ENCODE assay signal across 8 mouse cellular contexts in the genomic region with DNA sequence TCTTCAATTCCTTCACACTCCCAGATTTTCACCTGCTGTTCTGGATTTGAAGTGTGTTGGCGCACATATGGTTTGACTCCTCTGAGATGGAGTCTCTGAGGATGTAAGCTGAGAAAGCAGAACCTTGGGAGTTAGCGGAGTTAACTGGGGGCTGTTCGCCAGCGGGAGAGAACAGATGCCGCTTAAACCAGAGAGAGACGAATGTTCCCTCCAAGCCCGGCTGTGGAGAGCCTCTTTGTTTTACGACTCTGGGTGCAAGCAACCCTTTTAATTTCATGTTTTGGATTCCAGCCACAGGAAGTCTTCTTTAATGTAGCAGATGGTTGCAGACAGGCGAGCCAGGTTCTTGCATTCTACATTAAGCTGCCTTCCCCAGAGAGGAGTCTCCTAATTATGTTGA. TPM values are rescaled to one million over a fixed set of nuclear protein-coding genes. Genes with fewer than 3 reads are reported as not detected.
A peak's percentile ranks its signal among the peaks of the same experiment; 100 is the strongest.
DNase-seq lines count a peak whose midpoint lies in the region; ATAC-seq and TF ChIP-seq lines count a peak whose summit lies in the region.

No protein-coding gene starts in this region.

- ATAC-seq in lung, embryonic 14.5 days (ENCODE audit: insufficient read depth): no peak
- ATAC-seq in hindbrain, embryonic 14.5 days (ENCODE audit: low FRiP score): peak; percentile 15; the same call in 1 of the 2 replicates

- DNase-seq in lung, embryonic 14.5 days: peak; percentile 77
- DNase-seq in lung, postnatal 4 days: no peak
- DNase-seq in embryo, embryonic 11.5 days (ENCODE audit: low read depth, low spot score): peak; percentile 53
- DNase-seq in hindbrain, embryonic 14.5 days (ENCODE audit: low spot score): peak; percentile 76
- DNase-seq in left cerebral cortex, postnatal 4 days: peak; percentile 66
- DNase-seq in right cerebral cortex, postnatal 14 days: peak; percentile 53
- no peak for DNase-seq in urinary bladder, postnatal 36 days (ENCODE audit: low spot score in 2 of 2)
- no peak for DNase-seq in testis, postnatal 10 days (ENCODE audit: low spot score)

- H3K27me3 ChIP-seq in lung, embryonic 14.5 days (ENCODE audit: insufficient read depth, low read length): no peaks in the 10 kb centered on the region
- H3K27me3 ChIP-seq in hindbrain, embryonic 14.5 days (ENCODE audit: control insufficient read depth, insufficient read depth, low read length): no peaks in the 10 kb centered on the region

- peak overlapping the region; percentile 44; the same call in 1 of the 2 replicates for H3K27ac ChIP-seq in lung, embryonic 14.5 days (ENCODE audit: low read depth)
- peak overlapping the region; percentile 84 for H3K27ac ChIP-seq in hindbrain, embryonic 14.5 days

- 19% methylated on average over 9 of the region's 9 CpGs for WGBS in lung, embryonic 14.5 days
- WGBS in hindbrain, embryonic 14.5 days: 9% methylated on average over 9 of the region's 9 CpGs

- no peak overlapping the region for H3K4me2 ChIP-seq in lung, embryonic 14.5 days
- peak overlapping the region; percentile 31 for H3K4me2 ChIP-seq in hindbrain, embryonic 14.5 days (replicated peaks)

- H3K36me3 ChIP-seq in lung, embryonic 14.5 days (ENCODE audit: insufficient read depth): no peaks in the 10 kb centered on the region
- no peaks in the 10 kb centered on the region for H3K36me3 ChIP-seq in hindbrain, embryonic 14.5 days (replicated peaks; ENCODE audit: control insufficient read depth, insufficient read depth)

- no peaks in the 10 kb centered on the region for H3K4me1 ChIP-seq in lung, embryonic 14.5 days (ENCODE audit: insufficient read depth)
- H3K4me1 ChIP-seq in hindbrain, embryonic 14.5 days (replicated peaks; ENCODE audit: control insufficient read depth, insufficient read depth, low read length): peaks cover 27% of the 10 kb centered on the region

- H3K9me3 ChIP-seq in lung, embryonic 14.5 days (ENCODE audit: low read depth, low read length): 0 out of 2 replicates have a peak, but pooled peaks cover 4% of the 10 kb centered on the region
- H3K9me3 ChIP-seq in hindbrain, embryonic 14.5 days (ENCODE audit: control insufficient read depth, low read length): no peaks in the 10 kb centered on the region

- H3K4me3 ChIP-seq in lung, embryonic 14.5 days (ENCODE audit: low read depth, low read length): no peak overlapping the region
- H3K4me3 ChIP-seq in hindbrain, embryonic 14.5 days (replicated peaks; ENCODE audit: low read length): no peak overlapping the region

- intact Hi-C loops in left cerebral cortex, postnatal 4 days (cut with DNase I): no loop called here

- no peak for TF ChIP-seq CTCF in lung, embryonic 14.5 days (IDR thresholded peaks at IDR 0.05; ENCODE audit: low read depth)

- no peak overlapping the region for H3K9ac ChIP-seq in lung, embryonic 14.5 days
- H3K9ac ChIP-seq in hindbrain, embryonic 14.5 days: 0 out of 2 replicates have a peak overlapping the region, but pooled peaks have one; percentile 30

RNA-seq across cellular contexts. Expression of gene Smad5, which starts 4.4 kb away (rescaled TPM):
- polyA plus RNA-seq in lung, embryonic 14.5 days (2014; fragmentation: Nextera tagmentation; extraction: Ambion mirVana): 59.2 and 62.0 TPM in 2 replicates
- polyA plus RNA-seq in hindbrain, embryonic 14.5 days (2014; fragmentation: Nextera tagmentation; extraction: Ambion mirVana): 32.3 and 33.8 TPM in 2 replicates
- total RNA-seq in left cerebral cortex, postnatal 4 days (2021): 10 to 100 TPM; 36.0 to 41.9 TPM

RNA-seq across cellular contexts. Expression of gene Gm45623, which starts 55.2 kb away (rescaled TPM):
- 4.6 and 5.0 TPM in 2 replicates for polyA plus RNA-seq in lung, embryonic 14.5 days (2014; fragmentation: Nextera tagmentation; extraction: Ambion mirVana)
- polyA plus RNA-seq in hindbrain, embryonic 14.5 days (2014; fragmentation: Nextera tagmentation; extraction: Ambion mirVana): 2.8 and 2.9 TPM in 2 replicates
- total RNA-seq in left cerebral cortex, postnatal 4 days (2021): 1 to 10 TPM; 2.4 to 2.9 TPM

Comparison
In these comparisons a context has a peak if more than half of its experiments do, and no peak if none do; other contexts are left out.
1. DNase-seq: peak in lung, embryonic 14.5 days (single experiment), embryo, embryonic 11.5 days (single experiment), hindbrain, embryonic 14.5 days (single experiment), left cerebral cortex, postnatal 4 days (single experiment) and right cerebral cortex, postnatal 14 days (single experiment); none in lung, postnatal 4 days (0 of 2), urinary bladder, postnatal 36 days (0 of 2) and testis, postnatal 10 days (single experiment).